Mouse (Mus musculus) forebrain, embryonic 15.5 days (tissue): ENCODE measurements at regions not wholly inside any gene's neighbourhood (a gene's known extent, or its start where the extent isn't known, plus 50 kb on each side); places are given as distances from the start of the nearest gene placed in this dataset.
"Not testable (repeated sequence)": the region's sequence is repeated elsewhere in the genome, so short reads cannot be mapped to it uniquely, and the experiment has no call there.

Source experiments
- ATAC-seq: fragments of 200-750 bp; cut with Nextera tagmentation; replicated peaks from 2 replicates; pipeline ENCODE4 v1.8.0; 2017; ENCODE audit warnings: mild to moderate bottlenecking, moderate TSS enrichment, moderate library complexity
- H3K27ac ChIP-seq: fragments of 300-500 bp; sonication (generic); replicated peaks from 2 replicates; pipeline ENCODE4 v1.5.1; 2015; ENCODE audit warnings: mild to moderate bottlenecking, inconsistent platforms
- H3K27me3 ChIP-seq: fragments of 300-500 bp; sonication (generic); 2 replicates; pipeline ENCODE4 v1.6.1; 2015; ENCODE audit warnings: inconsistent platforms
- H3K36me3 ChIP-seq: fragments of 300-500 bp; sonication (generic); 2 replicates; pipeline ENCODE4 v1.6.1; 2015; ENCODE audit warnings: mild to moderate bottlenecking, inconsistent platforms
- H3K4me1 ChIP-seq: fragments of 300-500 bp; sonication (generic); 2 replicates; pipeline ENCODE4 v1.6.1; 2015; ENCODE audit warnings: inconsistent platforms
- H3K4me2 ChIP-seq: fragments of 300-500 bp; sonication (generic); replicated peaks from 2 replicates; pipeline ENCODE4 v1.6.1; 2015; ENCODE audit warnings: mild to moderate bottlenecking, inconsistent platforms
- H3K4me3 ChIP-seq: fragments of 300-500 bp; sonication (generic); 2 replicates; pipeline ENCODE4 v1.5.1; 2015; ENCODE audit warnings: mild to moderate bottlenecking, inconsistent platforms
- H3K9ac ChIP-seq: fragments of 300-500 bp; sonication (generic); replicated peaks from 2 replicates; pipeline ENCODE4 v1.6.1; 2015; ENCODE audit warnings: mild to moderate bottlenecking, inconsistent platforms
- H3K9me3 ChIP-seq: fragments of 300-500 bp; sonication (generic); 2 replicates; pipeline ENCODE4 v1.6.1; 2016; ENCODE audit warnings: inconsistent platforms
- WGBS: fragments of 180-500 bp; shearing (Covaris S2); methylation state at CpG from one replicate; pipeline ENCODE4 v1.1.7; 2015; ENCODE audit warnings: mixed read lengths; 5-methylcytosine and 5-hydroxymethylcytosine counted together

- 80% methylated on average over 3 of the region's 3 CpGs for WGBS
- H3K4me1 ChIP-seq, H3K27ac ChIP-seq, H3K36me3 ChIP-seq, H3K4me2 ChIP-seq, H3K4me3 ChIP-seq, H3K9me3 ChIP-seq, ATAC-seq, H3K27me3 ChIP-seq, H3K9ac ChIP-seq: not testable (repeated sequence)
Measured at GRCm38 (mm10) chr13:75399846-75400245, 306.7 kb upstream of the Ell2 start.

GRCm38 (mm10) chr13:75420726-75421125, 285.8 kb upstream of the Ell2 start:
- H3K9me3 ChIP-seq: no peaks in the 10 kb centered on the region
- H3K9ac ChIP-seq: no peak overlapping the region
- no peak overlapping the region for H3K4me2 ChIP-seq
- no peak for ATAC-seq
- no peak overlapping the region for H3K27ac ChIP-seq
- no peak overlapping the region for H3K4me3 ChIP-seq
- WGBS: 79% methylated on average over 2 of the region's 2 CpGs
- no peaks in the 10 kb centered on the region for H3K36me3 ChIP-seq
- no peaks in the 10 kb centered on the region for H3K27me3 ChIP-seq
- no peaks in the 10 kb centered on the region for H3K4me1 ChIP-seq

GRCm38 (mm10) chr13:75426971-75427370, 279.6 kb upstream of the Ell2 start:
- Histone ChIP-seq H3K27ac (no peak overlapping the region), H3K4me3 (no peak overlapping the region), H3K36me3 (no peaks in the 10 kb centered on the region), H3K27me3 (no peaks in the 10 kb centered on the region), H3K9ac (no peak overlapping the region), H3K4me2 (no peak overlapping the region), H3K4me1 (no peaks in the 10 kb centered on the region), H3K9me3 (no peaks in the 10 kb centered on the region)
- no peak for ATAC-seq
- WGBS: 22% methylated on average over 3 of the region's 3 CpGs

GRCm38 (mm10) chr13:75439170-75439569, 267.4 kb upstream of the Ell2 start:
- Histone ChIP-seq H3K4me3 (no peak overlapping the region), H3K27ac (no peak overlapping the region), H3K36me3 (no peaks in the 10 kb centered on the region), H3K27me3 (no peaks in the 10 kb centered on the region), H3K4me2 (no peak overlapping the region), H3K4me1 (no peaks in the 10 kb centered on the region), H3K9ac (no peak overlapping the region), H3K9me3 (no peaks in the 10 kb centered on the region)
- no peak for ATAC-seq
- WGBS: 74% methylated on average over 2 of the region's 2 CpGs

GRCm38 (mm10) chr13:75440051-75440450, 266.5 kb upstream of the Ell2 start:
- Histone ChIP-seq H3K4me3 (no peak overlapping the region), H3K27ac (no peak overlapping the region), H3K9me3 (no peaks in the 10 kb centered on the region), H3K4me2 (no peak overlapping the region), H3K27me3 (no peaks in the 10 kb centered on the region), H3K4me1 (no peaks in the 10 kb centered on the region), H3K9ac (no peak overlapping the region), H3K36me3 (no peaks in the 10 kb centered on the region)
- no peak for ATAC-seq
- 93% methylated on average over 6 of the region's 6 CpGs for WGBS

- Histone ChIP-seq H3K4me3 (no peak overlapping the region), H3K9ac (no peak overlapping the region), H3K4me2 (no peak overlapping the region), H3K9me3 (no peaks in the 10 kb centered on the region), H3K4me1 (no peaks in the 10 kb centered on the region), H3K36me3 (no peaks in the 10 kb centered on the region), H3K27ac (no peak overlapping the region), H3K27me3 (no peaks in the 10 kb centered on the region)
- ATAC-seq: no peak
- WGBS: 73% methylated on average over 1 of the region's 1 CpGs
Measured at GRCm38 (mm10) chr13:75460335-75460878, 246.2 kb upstream of the Ell2 start.

- H3K9me3 ChIP-seq: no peaks in the 10 kb centered on the region
- H3K27ac ChIP-seq: no peak overlapping the region
- no peaks in the 10 kb centered on the region for H3K4me1 ChIP-seq
- WGBS: 75% methylated on average over 2 of the region's 2 CpGs
- no peaks in the 10 kb centered on the region for H3K36me3 ChIP-seq
- no peak overlapping the region for H3K9ac ChIP-seq
- no peak overlapping the region for H3K4me2 ChIP-seq
- H3K27me3 ChIP-seq: no peaks in the 10 kb centered on the region
- H3K4me3 ChIP-seq: no peak overlapping the region
- no peak for ATAC-seq
Measured at GRCm38 (mm10) chr13:75461273-75461672, 245.3 kb upstream of the Ell2 start.

GRCm38 (mm10) chr13:75467225-75467624, 239.3 kb upstream of the Ell2 start:
- H3K9me3 ChIP-seq: no peaks in the 10 kb centered on the region
- H3K36me3 ChIP-seq: no peaks in the 10 kb centered on the region
- no peak overlapping the region for H3K27ac ChIP-seq
- no peak for ATAC-seq
- no peaks in the 10 kb centered on the region for H3K27me3 ChIP-seq
- no peak overlapping the region for H3K4me3 ChIP-seq
- WGBS: 98% methylated on average over 2 of the region's 2 CpGs
- no peaks in the 10 kb centered on the region for H3K4me1 ChIP-seq
- H3K4me2 ChIP-seq: no peak overlapping the region
- H3K9ac ChIP-seq: no peak overlapping the region

GRCm38 (mm10) chr13:75475828-75476597, 230.5 kb upstream of the Ell2 start:
- no peak overlapping the region for H3K4me2 ChIP-seq
- H3K9ac ChIP-seq: no peak overlapping the region
- WGBS: 79% methylated on average over 1 of the region's 1 CpGs
- no peak overlapping the region for H3K27ac ChIP-seq
- H3K36me3 ChIP-seq: no peaks in the 10 kb centered on the region
- no peaks in the 10 kb centered on the region for H3K4me1 ChIP-seq
- no peaks in the 10 kb centered on the region for H3K9me3 ChIP-seq
- H3K27me3 ChIP-seq: no peaks in the 10 kb centered on the region
- no peak overlapping the region for H3K4me3 ChIP-seq
- no peak for ATAC-seq

- not testable (repeated sequence) for ATAC-seq, H3K9ac ChIP-seq, H3K4me2 ChIP-seq, H3K36me3 ChIP-seq, H3K4me3 ChIP-seq, H3K4me1 ChIP-seq, H3K27me3 ChIP-seq, H3K27ac ChIP-seq, H3K9me3 ChIP-seq
- 76% methylated on average over 7 of the region's 7 CpGs for WGBS
Measured at GRCm38 (mm10) chr13:75483157-75483915, 223.2 kb upstream of the Ell2 start.

- not testable (repeated sequence) for H3K9ac ChIP-seq, H3K4me3 ChIP-seq, H3K9me3 ChIP-seq, H3K4me2 ChIP-seq, ATAC-seq, H3K4me1 ChIP-seq, H3K36me3 ChIP-seq, H3K27ac ChIP-seq, H3K27me3 ChIP-seq
- 62% methylated on average over 2 of the region's 2 CpGs for WGBS
Measured at GRCm38 (mm10) chr13:75484252-75484651, 222.3 kb upstream of the Ell2 start.

- no peak for ATAC-seq
Measured at GRCm38 (mm10) chr13:75501530-75501929, 205.0 kb upstream of the Ell2 start.

More at GRCm38 (mm10) chr13:75501530-75501929, 205.0 kb upstream of the Ell2 start:
- Histone ChIP-seq H3K9me3 (no peaks in the 10 kb centered on the region), H3K4me2 (no peak overlapping the region), H3K4me3 (no peak overlapping the region), H3K36me3 (no peaks in the 10 kb centered on the region), H3K27ac (no peak overlapping the region), H3K4me1 (no peaks in the 10 kb centered on the region), H3K9ac (no peak overlapping the region), H3K27me3 (no peaks in the 10 kb centered on the region)
- 73% methylated on average over 3 of the region's 3 CpGs for WGBS
